Mouse (Mus musculus) granulocyte monocyte progenitor cell, adult 5-6 weeks (primary cell): ENCODE measurements at regions not wholly inside any gene's neighbourhood (a gene's known extent, or its start where the extent isn't known, plus 50 kb on each side); places are given as distances from the start of the nearest gene placed in this dataset.

Experiments used
- ATAC-seq: replicated peaks from 2 replicates; pipeline ENCODE4 v1.8.0; 2016; ENCODE audit warnings: mild to moderate bottlenecking, moderate TSS enrichment, inconsistent platforms; ENCODE audit not compliant: poor library complexity, severe bottlenecking

DNA sequence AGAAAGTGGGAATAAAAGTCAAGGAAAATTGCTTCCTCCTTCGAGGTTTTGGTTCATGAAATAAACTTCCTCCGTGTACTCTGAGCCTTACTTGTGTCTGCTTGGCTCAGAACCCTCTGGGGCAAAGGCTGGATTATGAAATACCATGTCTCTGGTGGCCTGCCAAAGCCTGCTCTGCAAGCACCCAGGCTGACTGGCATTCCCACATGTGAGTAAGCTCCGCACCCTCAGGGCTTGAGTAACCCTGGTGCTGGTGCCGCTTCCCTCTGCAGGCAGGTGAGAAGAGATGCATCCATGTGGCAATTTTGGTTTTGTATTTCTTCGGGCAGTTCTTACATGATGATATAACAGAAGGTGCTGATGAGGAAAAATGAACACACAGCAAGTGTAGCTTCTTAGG is 66.0 kb downstream of the Nr2f2 start:
- ATAC-seq = no peak

DNA sequence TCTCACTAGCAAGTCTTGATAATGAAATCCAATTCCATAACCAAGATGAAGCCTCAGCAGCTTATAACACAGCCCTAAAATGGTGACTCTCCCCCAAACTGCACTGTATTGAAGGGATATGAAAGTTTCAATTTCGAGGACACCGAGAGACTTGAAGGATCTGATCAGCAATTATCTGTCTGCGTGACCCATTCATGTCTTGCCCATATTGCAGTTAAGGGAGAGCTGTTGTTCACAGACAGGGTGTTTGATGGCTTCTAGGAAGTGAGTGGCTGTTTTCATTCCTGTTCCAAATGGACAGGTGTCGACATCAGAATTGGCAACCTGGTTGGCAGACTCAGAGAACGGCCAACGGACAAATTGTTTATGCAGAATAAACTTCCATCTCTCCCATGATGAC is 75.1 kb downstream of the Nr2f2 start:
- no peak for ATAC-seq

DNA sequence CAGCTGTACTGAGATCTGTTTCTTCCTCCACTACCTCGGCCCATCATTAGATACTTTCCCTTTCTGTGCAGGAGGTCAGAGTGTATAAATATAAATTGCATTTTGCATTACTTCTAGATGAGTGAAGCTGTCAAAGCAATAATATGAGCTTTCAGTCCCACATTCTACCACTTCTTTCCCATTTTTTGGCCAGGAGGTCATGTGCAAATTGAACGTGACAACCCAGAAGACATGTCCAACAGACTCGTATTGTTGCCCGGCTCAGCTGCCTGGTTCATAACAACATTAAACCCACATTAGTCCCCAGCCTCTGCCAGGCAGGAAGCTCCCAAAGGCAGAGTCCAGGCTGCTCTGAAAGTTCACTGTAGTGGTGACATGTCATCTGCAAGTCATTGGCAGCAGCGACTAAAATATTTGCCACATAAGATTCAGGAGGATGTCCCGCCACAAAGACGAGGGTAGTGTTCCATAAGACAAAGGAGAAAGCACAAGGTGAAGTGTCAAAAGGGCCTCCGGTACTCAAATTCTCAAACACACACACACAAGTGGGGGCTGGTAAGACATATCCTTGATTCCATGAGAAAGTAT is 75.7 kb downstream of the Nr2f2 start:
- ATAC-seq = no peak

DNA sequence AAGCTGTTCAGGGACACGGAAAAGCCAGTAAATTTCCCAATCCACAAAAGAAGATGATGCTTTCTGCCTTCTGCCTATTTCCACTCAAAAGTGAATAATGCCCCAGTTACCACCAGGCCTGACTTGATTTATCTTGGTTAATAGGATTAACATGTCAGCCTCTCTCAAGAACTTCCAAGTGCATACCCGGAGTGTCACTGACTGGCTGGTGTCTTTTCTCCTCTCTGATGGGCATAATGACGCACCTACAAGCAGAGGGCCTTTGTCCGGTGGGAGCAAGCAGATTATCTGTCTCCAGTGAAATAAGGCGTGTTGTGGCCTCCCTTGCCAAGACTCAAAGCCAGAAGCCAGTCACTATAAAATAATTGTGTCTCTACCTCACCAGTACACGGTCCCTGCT is 76.3 kb downstream of the Nr2f2 start:
- ATAC-seq = no peak

DNA sequence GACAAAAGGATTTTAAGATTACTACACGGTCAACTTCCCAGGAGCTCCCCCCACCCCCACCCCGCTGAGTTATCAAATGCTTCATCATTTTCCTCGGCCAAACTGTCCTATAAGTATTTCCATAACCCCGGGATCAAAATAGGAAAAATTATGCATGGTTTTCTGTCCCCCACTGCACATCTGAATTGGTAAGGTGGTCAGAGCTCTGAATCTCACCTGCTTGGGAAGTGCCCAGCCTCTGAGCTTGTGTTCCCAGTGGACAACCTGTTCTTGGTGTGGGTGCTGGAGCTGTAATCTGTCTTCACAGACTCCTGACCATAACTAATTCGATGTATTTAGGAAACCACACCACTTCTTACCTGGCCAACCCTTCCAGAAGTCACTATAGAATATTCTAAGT is 77.9 kb downstream of the Nr2f2 start:
- no peak for ATAC-seq

DNA sequence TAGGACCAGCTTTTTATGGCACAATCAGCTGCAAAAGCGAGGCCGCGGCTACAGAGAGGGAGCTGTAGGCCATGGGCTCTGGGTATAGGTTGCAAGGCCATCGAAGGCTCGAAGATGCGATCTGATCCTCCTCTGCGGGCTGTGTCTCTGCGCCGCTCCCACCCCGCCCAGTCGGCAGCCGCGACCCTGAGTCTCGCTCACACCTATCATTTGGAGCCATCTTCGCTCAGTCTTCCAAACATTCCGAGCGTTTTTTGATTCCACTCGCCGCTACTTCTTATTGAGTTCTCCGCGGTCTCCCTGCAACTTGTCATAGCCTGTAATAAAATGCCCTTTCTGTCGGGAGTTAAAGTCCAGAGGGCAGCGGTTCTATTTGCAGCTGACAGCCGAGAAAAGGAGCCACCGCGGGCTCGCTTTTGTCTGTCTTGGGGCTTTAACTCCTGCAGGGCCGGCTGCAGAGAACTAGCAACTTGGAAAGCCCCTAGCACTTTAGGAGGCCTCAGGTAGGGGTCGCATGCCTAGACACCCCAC is 78.6 kb downstream of the Nr2f2 start:
- ATAC-seq = no peak

DNA sequence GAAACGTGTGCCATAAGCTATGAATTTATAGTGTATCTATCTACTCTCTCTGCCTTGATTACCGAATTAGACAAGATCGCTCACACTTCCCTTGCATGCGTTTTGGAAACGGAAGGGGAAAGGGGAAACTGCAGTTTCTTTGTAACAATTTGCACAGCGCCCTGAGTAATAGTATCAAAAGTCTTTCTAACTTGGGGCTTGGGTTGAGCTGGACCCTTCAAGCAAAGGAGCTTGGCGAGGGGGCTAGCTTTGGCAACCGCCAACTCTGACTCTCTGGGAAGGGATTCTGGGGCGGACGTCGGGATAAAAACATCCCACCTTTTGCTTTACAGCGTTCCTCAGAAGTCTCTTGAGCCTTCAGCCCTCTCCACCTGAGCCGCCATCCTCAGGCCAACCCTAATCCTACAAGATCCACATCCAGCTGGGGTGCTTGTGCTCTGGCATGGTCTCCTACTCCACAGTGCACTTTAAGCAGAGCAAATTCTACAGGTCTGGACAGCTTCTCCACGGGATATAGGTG is 79.6 kb downstream of the Nr2f2 start:
- ATAC-seq = no peak

DNA sequence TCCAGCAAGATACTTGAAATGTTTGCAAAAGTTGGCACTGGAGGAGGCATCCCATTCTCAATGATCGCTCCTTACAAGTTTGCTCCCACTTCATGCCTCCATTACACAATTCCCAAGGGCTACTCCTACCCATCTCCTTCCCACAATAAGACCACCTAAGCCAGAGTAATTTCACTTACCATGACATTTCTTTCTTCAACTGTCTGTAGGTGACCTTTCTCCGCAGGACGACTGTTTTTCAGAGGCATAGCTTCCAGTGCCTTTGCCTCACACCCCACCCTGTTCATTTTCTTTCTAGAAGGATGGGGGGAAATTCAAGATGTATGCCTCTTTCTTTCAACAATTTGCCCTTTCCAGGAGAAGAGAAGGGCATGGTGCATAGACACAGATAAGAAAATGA is 81.2 kb downstream of the Nr2f2 start:
- ATAC-seq = no peak

DNA sequence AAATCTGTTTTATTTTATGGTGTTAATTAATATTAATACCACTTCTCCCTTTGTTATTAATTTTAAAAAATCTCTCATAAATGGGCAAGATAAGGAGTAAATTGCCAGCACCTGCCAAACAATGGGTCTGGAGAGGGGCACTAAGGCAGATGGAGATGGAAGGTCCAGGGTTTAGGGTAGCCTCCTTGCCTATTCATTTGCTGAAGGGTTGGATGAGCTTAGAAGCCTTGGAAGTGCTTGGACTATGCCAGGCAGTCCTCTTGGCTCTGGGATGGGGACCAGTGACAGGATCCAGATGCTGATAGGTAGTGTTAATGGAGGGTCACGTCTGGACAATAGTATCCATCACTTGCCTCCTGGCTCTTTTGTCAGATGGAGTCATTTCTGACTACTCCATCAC is 82.7 kb downstream of the Nr2f2 start:
- no peak for ATAC-seq

DNA sequence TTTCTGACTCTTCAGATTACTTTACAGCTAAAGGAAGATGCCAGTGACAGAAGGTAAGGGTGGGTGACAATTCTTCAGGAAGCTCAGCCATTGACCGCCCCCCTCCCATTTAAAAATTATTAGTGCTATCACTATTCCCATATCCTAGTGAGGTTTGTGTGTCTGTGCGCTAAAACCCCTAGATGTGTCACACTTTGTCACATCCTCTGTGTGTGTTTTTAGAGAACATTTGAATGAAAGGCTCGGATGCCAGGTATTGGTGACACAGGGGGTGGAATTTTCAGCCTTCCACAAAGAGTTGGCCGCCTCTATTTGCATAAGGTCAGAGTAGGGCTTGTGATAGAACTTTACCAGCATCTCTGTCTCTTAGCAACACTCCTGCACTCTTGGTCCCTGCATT is 83.4 kb downstream of the Nr2f2 start:
- ATAC-seq = no peak

DNA sequence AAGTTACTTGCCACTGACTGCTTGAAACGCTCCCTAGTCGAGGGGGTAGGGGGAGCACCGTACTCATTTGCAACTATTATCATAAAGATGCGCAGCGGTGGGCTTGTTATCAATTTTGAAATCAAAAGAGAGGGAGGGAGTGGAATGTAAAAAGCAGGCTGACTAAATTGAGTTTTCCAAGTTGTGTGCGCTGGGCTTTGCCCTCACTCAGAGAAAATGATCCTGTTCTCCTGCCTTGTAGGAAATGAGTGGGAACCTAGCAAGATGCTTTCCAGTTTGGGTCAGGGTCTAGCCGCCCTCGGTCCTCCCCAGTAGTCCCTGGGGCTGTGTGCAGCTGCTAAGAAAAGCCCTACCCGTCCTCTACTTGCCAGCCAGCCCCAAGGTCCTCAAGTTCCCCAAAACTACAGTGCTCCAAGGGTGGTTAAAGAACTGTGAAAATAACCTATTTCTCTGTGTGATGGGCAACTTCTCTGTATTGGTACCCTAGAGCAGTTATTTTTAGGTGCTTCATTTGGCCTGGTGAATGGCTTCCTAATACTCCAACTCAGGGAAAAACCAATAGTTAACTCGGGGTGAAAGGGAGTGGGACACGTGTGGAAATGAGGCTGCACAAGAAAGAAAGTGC is 84.5 kb downstream of the Nr2f2 start:
- ATAC-seq = no peak

DNA sequence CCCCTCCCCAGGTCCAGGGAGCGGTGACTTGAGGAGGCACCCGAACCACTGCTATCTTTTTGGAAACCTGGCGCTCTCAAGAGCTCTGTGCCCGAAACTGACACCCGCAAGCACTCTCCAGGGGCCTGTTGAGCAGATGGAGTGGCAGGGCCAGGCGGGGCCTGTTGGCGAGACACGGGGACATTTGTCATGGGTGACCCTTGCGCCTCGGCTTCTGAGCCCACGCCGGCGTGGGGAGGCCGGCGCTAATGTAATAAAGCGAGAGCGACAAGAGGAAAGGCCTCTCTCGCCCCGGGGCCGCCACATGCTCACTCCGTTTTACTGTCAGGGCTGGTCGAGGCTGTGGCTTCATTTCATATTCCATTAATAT is 85.2 kb downstream of the Nr2f2 start:
- ATAC-seq = no peak

DNA sequence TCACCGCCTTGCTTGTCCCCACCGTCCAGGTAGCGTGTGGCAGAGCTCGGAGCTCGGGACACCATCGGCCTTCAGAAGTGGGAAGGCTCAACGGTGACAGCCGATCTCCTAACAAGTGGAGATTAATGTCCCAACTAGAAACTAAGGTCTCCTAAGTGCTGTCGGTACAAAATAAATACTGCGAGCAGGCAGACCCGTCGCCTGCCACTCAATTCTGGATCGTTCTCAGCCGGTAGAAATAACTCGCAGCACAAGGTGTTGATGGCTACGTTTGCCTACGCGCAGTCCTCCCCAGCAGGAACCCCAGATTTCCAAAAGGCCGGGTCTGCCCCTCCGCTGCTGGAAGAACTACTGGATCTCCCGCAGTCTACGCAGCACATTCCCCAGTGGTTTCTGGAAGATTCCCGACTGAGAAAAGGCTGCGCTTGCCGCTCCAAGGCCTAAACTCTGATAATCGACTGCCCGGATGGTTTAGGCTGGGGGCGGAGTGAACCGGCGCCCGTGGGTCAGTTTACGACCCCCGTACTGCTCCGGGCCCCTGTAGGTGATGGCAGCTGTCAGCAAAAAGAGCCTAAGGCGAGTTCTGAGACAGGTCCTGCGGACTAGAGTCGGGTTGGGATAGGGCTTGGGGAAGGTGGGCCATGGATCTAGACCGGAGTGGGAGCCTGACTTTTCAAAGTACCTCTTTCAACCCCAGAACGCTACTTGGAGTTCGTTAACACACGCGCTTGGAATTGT is 85.7 kb downstream of the Nr2f2 start:
- ATAC-seq = no peak

DNA sequence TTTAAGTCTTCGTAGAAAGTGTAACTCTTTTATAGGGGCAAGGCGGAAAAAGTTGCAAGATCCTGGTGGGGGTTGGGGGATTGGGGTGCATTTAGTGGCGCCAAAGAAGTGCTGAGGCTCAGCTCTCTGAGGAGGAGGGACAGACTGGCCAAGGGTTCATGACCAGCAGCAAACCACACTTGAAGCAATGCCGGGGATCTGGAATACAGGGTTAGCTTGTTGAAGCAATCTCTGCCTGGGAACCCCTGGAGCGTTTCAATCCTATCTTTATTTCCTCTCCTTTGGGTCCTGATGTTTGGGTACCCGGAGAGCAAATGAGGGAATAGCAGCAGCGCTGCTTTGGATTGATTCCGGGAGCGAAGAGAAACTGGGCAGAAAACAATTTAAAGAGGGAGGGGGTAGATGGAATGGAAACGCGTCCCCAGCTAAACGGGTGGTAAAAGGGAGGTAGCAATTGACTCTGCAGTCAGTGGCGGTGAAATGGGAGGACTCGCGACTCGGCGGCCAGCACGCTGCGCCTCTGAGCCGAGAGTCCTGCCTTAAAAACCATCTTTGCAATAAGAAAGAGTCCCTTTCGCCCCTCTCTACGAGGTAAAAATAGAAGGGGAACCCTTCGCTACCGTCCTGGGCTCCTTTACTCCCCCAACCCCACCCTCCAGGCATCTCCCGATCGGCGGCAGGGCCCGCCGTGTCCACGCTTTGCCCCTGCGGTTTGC is 86.5 kb downstream of the Nr2f2 start:
- no peak for ATAC-seq

DNA sequence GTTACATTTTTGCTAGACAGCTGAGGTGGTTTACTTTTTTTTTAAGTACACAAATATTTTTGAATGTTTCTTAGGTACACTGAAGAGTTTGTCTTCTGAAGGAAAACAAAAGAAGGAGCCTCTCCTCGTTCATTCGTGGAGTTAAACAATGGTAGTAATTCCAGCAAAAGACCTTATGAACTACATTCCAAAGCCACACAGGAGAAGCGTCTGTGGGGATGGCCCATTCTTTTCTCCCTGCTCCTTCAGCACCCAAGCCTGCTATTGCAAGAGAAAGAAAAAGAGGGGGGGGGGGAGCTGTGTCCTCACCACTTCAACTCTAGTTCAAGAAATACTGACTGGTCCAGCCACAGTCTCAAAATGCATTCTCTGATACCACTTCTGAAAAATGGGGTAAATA is 87.4 kb downstream of the Nr2f2 start:
- no peak for ATAC-seq

DNA sequence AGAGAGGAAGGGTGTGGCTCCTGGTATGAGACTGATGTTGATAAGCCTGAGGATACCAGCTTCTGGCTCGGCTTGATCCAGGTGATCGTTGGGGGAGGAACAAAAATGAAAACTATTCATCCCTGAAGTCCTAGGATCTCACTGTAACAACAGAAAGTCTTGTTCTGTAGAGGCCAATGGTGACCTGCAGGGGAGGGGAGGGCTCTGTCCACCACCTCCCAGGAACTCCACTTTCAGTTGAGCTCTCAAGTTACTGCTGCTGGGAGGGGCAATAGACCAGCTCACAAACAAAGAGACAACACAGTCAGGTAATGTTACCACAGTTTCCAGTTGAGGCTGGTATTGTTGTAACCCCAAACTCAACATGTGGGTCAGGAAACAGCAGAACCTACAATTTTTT is 90.5 kb downstream of the Nr2f2 start:
- no peak for ATAC-seq

DNA sequence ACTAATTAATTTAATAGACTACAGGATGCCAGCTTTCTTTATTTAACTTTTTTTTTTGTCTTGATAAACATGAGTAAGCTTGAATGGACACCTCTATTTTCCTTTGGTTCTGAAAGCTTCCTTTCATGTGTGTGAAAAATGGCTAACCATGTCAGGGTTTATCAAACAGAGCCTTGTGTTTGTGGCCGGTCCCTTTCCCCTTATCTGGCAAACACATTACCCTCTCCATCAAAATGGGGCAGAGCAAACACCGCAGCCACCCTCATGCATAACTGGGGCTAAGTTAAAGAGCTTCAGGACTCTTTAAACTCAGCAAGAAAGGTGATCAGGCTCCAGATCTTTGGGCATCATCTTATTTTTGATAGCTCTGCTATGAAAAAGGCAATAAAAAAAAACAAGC is 92.2 kb downstream of the Nr2f2 start:
- ATAC-seq = no peak

DNA sequence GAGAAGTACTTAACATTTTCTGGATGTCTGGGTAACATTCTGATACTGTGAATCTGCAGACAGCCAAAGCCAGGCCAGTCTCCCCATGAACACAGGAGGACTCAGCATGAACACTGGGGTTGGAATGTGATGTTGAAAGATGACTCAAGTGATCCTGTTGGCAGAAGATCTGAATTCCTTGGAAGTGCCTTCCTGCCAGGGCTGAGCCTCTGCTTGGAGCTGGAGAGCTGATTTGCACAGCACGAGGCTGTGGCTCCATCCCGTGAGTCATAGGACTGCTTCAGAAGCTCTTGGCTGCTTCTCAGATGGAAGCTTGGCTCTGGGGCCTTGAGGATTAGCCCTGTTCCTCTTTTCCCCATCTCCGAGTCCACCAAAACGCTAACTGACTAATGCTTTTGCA is 99.5 kb downstream of the Nr2f2 start:
- no peak for ATAC-seq

DNA sequence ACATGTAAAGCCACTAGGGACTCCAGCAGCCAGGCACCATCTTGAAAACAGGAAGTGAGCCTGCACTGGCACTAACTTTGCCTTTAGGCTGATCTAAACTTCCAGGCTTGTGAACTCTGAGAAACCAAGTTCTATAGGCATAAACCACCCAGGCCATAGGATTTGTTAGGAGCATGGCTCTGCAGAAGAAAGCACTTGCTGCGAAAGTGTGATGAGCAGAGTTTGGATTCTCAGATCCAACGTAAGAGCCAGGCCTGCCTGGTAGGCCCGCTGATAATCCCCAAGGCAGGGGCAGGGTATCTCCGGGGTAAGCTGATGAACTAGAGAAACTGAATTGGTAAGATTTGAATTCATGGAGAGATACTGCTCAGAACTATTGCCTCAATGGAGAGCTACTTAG is 109.7 kb downstream of the Nr2f2 start:
- no peak for ATAC-seq

DNA sequence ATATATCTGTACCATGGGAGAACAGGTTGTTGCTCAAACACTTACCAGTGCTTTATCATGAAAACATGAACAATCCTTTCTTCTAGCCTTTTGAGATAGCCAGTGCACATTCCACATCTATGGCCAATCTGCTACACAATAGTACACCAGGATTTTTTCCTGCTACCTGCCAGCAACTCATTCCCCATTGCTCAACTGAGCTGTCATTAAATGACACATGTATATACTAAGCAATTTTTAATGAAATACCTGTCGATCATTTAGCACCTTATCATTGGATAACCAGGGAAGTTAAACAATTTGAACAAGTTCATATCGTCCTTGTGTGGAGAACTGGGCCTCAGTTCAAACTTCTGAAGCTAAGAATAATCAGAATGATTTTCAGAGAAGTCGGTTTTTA is 111.5 kb downstream of the Nr2f2 start:
- no peak for ATAC-seq

DNA sequence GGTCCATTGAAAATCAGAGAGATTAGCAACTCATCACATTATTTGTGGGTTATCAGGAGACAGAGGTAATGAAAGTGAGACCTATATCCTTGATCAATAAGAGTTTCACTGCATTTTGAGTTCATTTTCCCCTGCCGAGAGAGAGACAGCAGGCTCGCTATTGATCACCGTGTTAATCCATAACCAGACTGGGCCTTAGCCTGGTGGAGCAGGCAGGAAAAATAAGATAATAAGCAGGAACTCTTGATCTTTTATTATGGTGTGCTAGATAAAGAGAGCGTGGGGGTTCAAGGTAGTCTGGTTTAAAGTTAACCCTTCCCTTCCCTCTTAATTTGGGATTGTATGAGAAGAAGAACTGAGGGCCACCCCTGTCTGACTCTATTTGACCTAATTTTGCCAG is 113.3 kb downstream of the Nr2f2 start:
- no peak for ATAC-seq
